Mouse (Mus musculus) midbrain, embryonic 15.5 days (tissue): ENCODE measurements at regions not wholly inside any gene's neighbourhood (a gene's known extent, or its start where the extent isn't known, plus 50 kb on each side); places are given as distances from the start of the nearest gene placed in this dataset.
A peak's percentile ranks its signal among the peaks of the same experiment; 100 is the strongest.

Experiments used
- ATAC-seq: fragments of 200-750 bp; cut with Nextera tagmentation; replicated peaks from 2 replicates; pipeline ENCODE4 v1.8.0; 2017; ENCODE audit warnings: moderate TSS enrichment
- H3K27ac ChIP-seq: fragments of 300-500 bp; sonication (generic); 2 replicates; pipeline ENCODE4 v1.5.1; 2015; ENCODE audit warnings: mild to moderate bottlenecking, inconsistent platforms
- H3K27me3 ChIP-seq: fragments of 300-500 bp; sonication (generic); replicated peaks from 2 replicates; pipeline ENCODE4 v1.6.1; 2015; ENCODE audit warnings: inconsistent platforms
- H3K36me3 ChIP-seq: fragments of 300-500 bp; sonication (generic); replicated peaks from 2 replicates; pipeline ENCODE4 v1.6.1; 2015; ENCODE audit warnings: inconsistent platforms
- H3K4me1 ChIP-seq: fragments of 300-500 bp; sonication (generic); 2 replicates; pipeline ENCODE4 v1.6.1; 2015; ENCODE audit warnings: inconsistent platforms
- H3K4me2 ChIP-seq: fragments of 300-500 bp; sonication (generic); 2 replicates; pipeline ENCODE4 v1.6.1; 2015; ENCODE audit warnings: inconsistent platforms, mild to moderate bottlenecking, moderate library complexity
- H3K4me3 ChIP-seq: fragments of 300-500 bp; sonication (generic); 2 replicates; pipeline ENCODE4 v1.5.1; 2015; ENCODE audit warnings: mild to moderate bottlenecking, inconsistent platforms
- H3K9ac ChIP-seq: fragments of 300-500 bp; sonication (generic); 2 replicates; pipeline ENCODE4 v1.6.1; 2015; ENCODE audit warnings: mild to moderate bottlenecking, inconsistent platforms
- H3K9me3 ChIP-seq: fragments of 300-500 bp; sonication (generic); 2 replicates; pipeline ENCODE4 v1.6.1; 2016; ENCODE audit warnings: inconsistent platforms
- WGBS: fragments of 180-500 bp; shearing (Covaris S2); methylation state at CpG from one replicate; pipeline ENCODE4 v1.1.7; 2015; ENCODE audit warnings: mixed read lengths; 5-methylcytosine and 5-hydroxymethylcytosine counted together

DNA sequence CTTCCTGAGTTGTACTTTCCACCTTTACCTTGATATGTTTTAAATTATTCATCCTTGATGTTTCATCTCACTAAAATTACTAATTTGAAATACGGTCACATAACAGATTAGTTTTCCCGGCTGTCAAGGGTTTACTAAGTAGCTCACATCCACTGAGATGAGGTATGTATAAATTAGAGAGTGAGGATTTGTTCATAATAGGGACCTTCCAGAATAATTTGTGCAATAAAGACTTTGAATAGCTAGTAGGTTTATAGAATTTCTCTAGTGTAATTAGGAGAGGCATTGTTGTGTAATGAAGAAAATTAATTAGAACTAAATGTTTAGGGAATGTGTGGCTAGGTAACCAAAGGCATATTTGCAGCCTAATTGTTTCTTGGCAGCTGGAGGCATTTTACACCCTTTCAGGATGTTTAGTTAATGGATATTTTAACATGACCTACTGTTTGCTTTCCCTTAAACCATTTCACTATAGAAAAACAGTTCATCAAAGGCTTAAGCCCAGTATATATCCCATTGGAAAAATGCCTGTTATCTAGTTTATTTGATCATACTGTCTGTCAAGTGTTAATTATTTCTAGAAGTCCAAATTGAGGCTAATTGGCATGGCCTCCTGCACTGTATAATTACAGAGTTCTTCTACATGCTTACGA is 70.8 kb downstream of the Mat2b start:
- Histone ChIP-seq H3K4me1 (0 out of 2 replicates have a peak, but pooled peaks cover 2% of the 10 kb centered on the region), H3K4me2 (no peak overlapping the region), H3K9ac (no peak overlapping the region), H3K36me3 (no peaks in the 10 kb centered on the region), H3K27me3 (no peaks in the 10 kb centered on the region), H3K27ac (no peak overlapping the region), H3K4me3 (no peak overlapping the region), H3K9me3 (no peaks in the 10 kb centered on the region)
- no peak for ATAC-seq
- 61% methylated on average over 3 of the region's 3 CpGs for WGBS

DNA sequence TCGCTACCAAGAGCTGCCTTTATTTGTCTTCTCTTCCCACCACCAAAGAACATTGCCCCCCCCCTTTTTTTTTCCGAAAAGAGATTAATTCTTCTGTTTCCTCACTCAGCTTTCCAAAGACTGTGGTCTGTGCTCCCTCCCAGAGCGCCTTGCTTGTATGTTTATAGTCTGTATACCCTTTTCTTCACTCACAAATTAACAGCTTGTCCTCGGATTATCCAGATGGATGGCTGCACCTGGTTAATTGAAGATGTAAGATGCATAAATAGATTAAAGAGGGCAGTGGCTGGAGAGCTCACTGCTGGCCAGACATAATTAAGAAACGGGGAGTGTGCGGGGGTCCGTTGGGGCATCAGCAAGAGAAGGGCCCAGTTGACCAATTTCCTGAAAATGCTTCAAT is 75.0 kb downstream of the Mat2b start:
- no peaks in the 10 kb centered on the region for H3K36me3 ChIP-seq
- no peak overlapping the region for H3K4me3 ChIP-seq
- H3K27ac ChIP-seq: no peak overlapping the region
- ATAC-seq: no peak
- H3K4me2 ChIP-seq: no peak overlapping the region
- H3K27me3 ChIP-seq: no peaks in the 10 kb centered on the region
- no peak overlapping the region for H3K9ac ChIP-seq
- H3K9me3 ChIP-seq: no peaks in the 10 kb centered on the region
- WGBS: 43% methylated on average over 7 of the region's 7 CpGs
- 0 out of 2 replicates have a peak, but pooled peaks cover 2% of the 10 kb centered on the region for H3K4me1 ChIP-seq

DNA sequence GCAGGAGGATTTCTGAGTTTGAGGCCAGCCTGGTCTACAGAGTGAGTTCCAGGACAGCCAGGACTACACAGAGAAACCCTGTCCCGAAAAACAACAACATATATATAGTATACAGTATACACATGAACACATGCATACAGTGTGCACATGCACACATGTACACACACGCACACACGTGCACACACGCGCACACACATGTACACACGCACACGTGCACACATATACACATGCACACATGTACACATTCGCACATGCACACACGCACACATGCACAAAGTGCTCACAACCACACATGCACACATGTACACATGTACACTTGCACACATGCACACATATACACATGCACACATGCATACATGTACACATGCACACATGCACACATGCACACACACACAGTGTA is 92.0 kb downstream of the Mat2b start:
- Histone ChIP-seq H3K9me3 (no peaks in the 10 kb centered on the region), H3K36me3 (no peaks in the 10 kb centered on the region), H3K4me1 (peaks cover 17% of the 10 kb centered on the region), H3K27me3 (no peaks in the 10 kb centered on the region), H3K27ac (no peak overlapping the region), H3K9ac (no peak overlapping the region), H3K4me2 (no peak overlapping the region), H3K4me3 (no peak overlapping the region)
- WGBS: 95% methylated on average over 9 of the region's 9 CpGs
- ATAC-seq: no peak

DNA sequence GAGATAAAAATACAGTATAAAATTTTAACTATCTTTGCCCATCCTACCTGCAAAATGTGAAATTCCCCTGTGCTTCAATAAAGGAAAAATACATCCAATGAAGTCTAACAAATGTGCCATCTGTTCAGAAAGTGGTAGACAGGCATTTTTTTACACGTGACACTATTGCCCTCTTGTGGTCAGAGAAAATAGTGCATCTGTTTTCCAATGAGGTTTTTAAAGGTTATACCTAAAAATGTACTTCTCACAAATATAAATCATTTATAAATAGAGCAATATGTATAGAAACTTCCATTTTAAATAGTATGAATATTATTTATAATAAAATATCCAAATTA is 93.5 kb downstream of the Mat2b start:
- Histone ChIP-seq H3K36me3 (no peaks in the 10 kb centered on the region), H3K4me3 (no peak overlapping the region), H3K9me3 (no peaks in the 10 kb centered on the region), H3K4me2 (no peak overlapping the region), H3K27ac (no peak overlapping the region; the same call in 1 of the 2 replicates), H3K4me1 (peaks cover 20% of the 10 kb centered on the region), H3K27me3 (no peaks in the 10 kb centered on the region), H3K9ac (no peak overlapping the region)
- ATAC-seq: no peak
- 0% methylated on average over 1 of the region's 1 CpGs for WGBS

DNA sequence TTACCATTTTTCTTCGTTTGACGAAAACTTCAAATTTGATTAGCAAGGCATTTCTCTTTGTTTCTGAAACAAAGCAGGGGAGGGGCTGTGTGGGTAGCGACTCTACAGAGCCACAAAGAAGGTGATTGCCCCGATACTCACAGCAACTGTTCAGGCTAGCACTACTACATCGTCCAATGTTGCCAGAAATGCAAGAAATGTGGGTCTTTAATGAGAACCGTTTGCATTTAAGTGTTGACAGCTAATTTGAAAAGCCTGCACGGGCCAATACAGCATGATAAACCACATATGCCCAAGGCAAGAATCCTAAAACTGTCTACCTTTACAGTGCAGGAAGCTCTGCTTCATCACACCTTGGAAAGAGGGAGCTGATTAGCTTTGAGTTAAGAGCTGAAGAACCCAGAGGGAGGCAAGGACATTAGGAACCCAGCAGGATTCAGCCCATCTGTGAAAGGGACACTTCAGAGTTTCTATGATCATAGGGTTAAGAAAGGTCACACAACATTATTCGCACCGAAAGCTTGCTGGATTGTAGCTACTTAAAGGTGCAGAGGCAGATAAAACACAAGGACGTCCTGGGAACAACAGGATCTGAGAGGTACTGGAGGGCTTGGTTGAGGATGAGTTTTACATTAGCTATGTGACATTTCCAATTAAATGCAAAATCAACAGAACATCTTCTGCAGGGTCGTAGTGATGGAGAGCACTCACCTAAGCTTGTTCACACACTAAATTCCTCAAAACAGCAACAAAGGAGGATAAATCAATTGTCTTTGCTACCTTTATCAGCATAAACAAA is 94.0 kb downstream of the Mat2b start:
- Histone ChIP-seq H3K27ac (peak overlapping the region; percentile 58), H3K4me2 (no peak overlapping the region; the same call in 1 of the 2 replicates), H3K4me3 (no peak overlapping the region), H3K36me3 (no peaks in the 10 kb centered on the region), H3K9me3 (no peaks in the 10 kb centered on the region), H3K9ac (no peak overlapping the region), H3K27me3 (no peaks in the 10 kb centered on the region), H3K4me1 (peaks cover 20% of the 10 kb centered on the region)
- WGBS: 19% methylated on average over 11 of the region's 11 CpGs
- peak; percentile 63; the same call in 1 of the 2 replicates for ATAC-seq

DNA sequence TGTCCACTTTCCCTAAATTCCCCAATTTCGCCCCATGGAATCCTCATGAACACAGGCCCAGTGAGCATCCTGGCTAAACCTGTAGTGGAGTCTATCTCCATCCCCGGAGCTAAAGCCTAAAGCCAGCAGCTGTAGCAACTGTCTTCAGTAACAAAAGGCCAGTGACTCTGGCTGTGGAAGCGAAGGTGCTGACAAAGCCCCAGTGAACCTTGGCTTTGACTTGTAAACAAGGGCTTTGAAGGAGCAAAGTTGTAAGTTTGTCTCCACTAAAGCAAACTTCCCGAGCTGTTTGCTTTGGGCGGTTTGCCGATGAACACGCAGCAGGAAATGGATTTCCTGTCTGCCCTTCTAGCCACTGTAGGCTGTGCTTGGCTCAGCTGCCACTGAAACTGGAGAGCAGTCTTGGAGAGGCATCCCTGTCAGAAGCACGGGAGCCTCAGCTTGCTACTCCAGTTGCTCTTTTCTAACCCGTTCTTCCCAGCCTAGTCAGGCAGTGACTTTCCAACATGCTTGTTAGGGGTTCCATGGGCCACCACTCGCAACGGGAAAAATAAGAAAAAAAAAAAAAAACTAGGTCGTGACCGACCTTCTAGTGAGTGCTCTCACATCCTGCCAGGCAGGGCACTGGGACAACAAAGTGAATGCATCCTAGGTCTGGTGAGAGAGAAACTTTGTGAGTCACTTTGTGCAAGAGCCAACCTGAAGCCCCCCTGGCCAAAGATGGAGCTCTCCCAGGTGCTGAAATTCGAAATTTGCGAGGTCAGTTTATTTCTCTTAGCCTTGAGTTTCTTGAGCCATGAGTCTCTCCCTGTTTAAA is 94.8 kb downstream of the Mat2b start:
- Histone ChIP-seq H3K4me2 (0 out of 2 replicates have a peak overlapping the region, but pooled peaks have one; percentile 5), H3K9ac (no peak overlapping the region), H3K27ac (0 out of 2 replicates have a peak overlapping the region, but pooled peaks have one; percentile 4), H3K9me3 (no peaks in the 10 kb centered on the region), H3K4me1 (peaks cover 20% of the 10 kb centered on the region), H3K27me3 (no peaks in the 10 kb centered on the region), H3K4me3 (no peak overlapping the region), H3K36me3 (no peaks in the 10 kb centered on the region)
- WGBS: 11% methylated on average over 15 of the region's 15 CpGs
- ATAC-seq: no peak

DNA sequence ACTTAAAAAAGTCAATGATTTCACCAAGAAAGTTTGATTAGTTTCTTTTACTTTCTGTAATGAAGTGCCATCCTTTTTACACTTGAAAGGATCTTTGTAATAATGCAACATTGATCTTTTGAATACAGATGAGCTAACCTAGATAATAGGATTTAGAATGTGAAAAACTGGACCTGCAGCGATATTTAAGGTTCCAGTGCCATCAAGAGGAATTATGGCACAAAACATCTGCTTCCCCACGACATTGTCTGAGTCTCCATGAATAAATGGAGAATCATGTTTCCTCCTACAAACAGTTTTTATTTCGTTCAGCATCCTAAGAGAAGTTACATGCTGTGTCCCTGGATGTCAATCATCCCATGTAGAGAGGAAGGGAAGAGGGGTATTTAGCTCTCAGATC is 98.7 kb downstream of the Mat2b start:
- WGBS: 6% methylated on average over 3 of the region's 3 CpGs
- 0 out of 2 replicates have a peak, but pooled peaks have one; percentile 58 for ATAC-seq
- Histone ChIP-seq H3K4me1 (peaks cover 20% of the 10 kb centered on the region), H3K9ac (no peak overlapping the region), H3K27me3 (no peaks in the 10 kb centered on the region), H3K27ac (no peak overlapping the region), H3K36me3 (no peaks in the 10 kb centered on the region), H3K4me3 (no peak overlapping the region), H3K4me2 (no peak overlapping the region; the same call in 1 of the 2 replicates), H3K9me3 (no peaks in the 10 kb centered on the region)

DNA sequence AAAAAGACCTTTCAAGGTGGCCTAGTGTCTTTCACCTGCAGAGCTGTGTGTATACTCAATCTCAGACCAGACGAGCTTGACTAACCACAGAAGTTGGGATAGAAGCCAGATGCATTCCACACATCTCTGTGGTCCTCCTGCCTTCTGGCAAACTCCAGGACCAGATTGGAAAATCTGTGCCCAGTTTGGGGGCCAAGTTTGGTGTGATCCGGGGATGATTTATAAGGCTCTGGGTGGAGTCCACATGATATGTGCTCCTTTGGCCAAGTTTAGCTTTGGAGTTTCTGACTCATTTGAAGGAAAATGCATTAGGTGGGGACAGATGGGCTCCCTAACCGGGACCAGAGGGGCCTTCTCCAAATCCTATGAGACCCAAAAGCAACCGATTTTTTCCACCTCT is 102.9 kb downstream of the Mat2b start:
- Histone ChIP-seq H3K9ac (no peak overlapping the region), H3K4me1 (peaks cover 3% of the 10 kb centered on the region; the same call in 1 of the 2 replicates), H3K36me3 (no peaks in the 10 kb centered on the region), H3K9me3 (no peaks in the 10 kb centered on the region), H3K4me3 (no peak overlapping the region), H3K27me3 (no peaks in the 10 kb centered on the region), H3K27ac (no peak overlapping the region), H3K4me2 (no peak overlapping the region)
- WGBS: 76% methylated on average over 4 of the region's 4 CpGs
- ATAC-seq: no peak

DNA sequence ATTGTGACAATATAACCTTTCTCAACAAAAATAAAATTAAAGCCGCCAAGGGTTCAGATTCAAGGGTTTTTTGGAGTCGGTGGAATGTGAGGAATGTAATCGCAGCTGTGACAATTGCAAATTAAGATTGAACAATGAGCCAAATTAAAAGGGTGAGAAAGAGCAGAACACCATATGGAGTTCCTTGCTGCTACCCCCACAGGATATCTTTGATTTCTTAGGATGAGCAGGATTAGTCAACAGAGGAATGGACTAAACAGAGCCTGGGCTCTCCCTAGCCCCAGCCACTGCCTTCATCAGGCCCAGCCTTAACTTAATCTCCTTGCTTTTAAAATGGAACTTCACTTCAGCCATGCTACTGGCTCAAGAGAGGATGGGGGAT is 121.3 kb downstream of the Mat2b start:
- no peak overlapping the region for H3K4me3 ChIP-seq
- ATAC-seq: no peak
- H3K27ac ChIP-seq: no peak overlapping the region

DNA sequence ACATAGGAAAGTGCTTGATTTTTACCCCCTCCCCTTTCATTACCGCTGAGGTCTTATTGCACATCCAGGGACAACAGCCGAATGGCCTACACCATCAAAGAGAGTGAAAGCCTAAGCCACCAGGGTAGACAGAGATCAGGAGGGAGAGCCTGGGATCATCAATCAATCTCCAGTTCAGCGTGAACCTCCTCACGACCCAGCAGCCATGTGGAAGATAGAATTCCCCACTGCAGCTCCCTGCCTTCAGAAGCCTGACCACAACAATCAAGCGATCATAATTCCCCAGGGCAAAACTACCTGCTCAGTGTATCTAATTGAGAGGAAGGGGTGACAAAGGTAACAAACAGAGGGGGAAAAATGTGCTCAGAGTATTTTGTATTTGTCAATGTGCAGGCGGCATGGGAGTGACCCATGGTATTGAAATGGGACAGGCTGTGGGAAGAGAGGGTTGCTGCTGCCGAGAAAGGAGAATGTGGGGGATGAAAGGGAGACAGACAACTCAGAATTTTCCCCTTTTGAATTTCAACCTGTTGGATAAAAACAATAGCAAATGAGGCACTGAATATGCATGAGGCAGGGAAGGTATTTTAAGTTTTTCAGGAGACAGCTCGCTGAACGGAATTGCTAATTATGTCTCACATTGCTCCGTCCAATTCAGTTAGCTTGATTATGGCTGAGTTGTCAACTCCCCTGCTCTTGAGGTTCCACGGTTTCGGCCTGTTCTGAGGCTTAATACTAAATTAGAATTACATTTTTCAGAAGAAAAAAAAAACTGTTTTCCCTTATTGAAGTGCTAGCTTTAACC is 121.8 kb downstream of the Mat2b start:
- Histone ChIP-seq H3K9ac (no peak overlapping the region), H3K4me2 (peak overlapping the region; percentile 7; the same call in 1 of the 2 replicates), H3K36me3 (no peaks in the 10 kb centered on the region), H3K9me3 (no peaks in the 10 kb centered on the region), H3K4me3 (no peak overlapping the region), H3K4me1 (peaks cover 6% of the 10 kb centered on the region), H3K27ac (no peak overlapping the region), H3K27me3 (no peaks in the 10 kb centered on the region)
- 17% methylated on average over 12 of the region's 12 CpGs for WGBS
- no peak for ATAC-seq

More for the DNA sequence above, 121.3 kb downstream of the Mat2b start:
- H3K9me3 ChIP-seq: no peaks in the 10 kb centered on the region
- H3K36me3 ChIP-seq: no peaks in the 10 kb centered on the region
- H3K9ac ChIP-seq: no peak overlapping the region
- no peaks in the 10 kb centered on the region for H3K27me3 ChIP-seq
- 14% methylated on average over 3 of the region's 3 CpGs for WGBS
- H3K4me1 ChIP-seq: peaks cover 6% of the 10 kb centered on the region
- H3K4me2 ChIP-seq: no peak overlapping the region

DNA sequence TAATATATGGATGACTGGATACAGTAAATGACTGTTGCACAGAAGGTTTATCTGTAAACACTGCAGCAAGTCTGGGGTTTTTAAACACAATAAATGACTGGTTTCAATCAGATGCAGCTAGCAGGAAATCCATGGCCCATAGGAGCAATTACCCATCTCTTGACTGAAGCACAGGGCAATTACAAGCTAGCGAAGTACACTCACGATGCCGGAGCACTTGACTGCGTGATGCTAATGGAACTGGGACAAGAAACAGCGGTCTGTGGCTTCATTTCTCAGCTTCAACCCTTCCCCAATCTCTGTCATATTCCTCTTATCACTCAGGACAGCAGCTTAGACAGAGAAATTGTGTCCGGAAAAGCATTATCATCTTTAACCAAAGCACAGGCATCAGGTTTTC is 132.1 kb downstream of the Mat2b start:
- Histone ChIP-seq H3K36me3 (no peaks in the 10 kb centered on the region), H3K9me3 (no peaks in the 10 kb centered on the region), H3K4me2 (no peak overlapping the region), H3K4me1 (no peaks in the 10 kb centered on the region), H3K9ac (no peak overlapping the region), H3K4me3 (no peak overlapping the region), H3K27ac (no peak overlapping the region), H3K27me3 (no peaks in the 10 kb centered on the region)
- ATAC-seq: no peak
- 62% methylated on average over 6 of the region's 6 CpGs for WGBS
